Mouse (Mus musculus): Measurements from ENCODE around the gene Gm20388. TPM values are rescaled to one million over a fixed set of nuclear protein-coding genes. Genes with fewer than 3 reads are reported as not detected.

Gene Gm20388
- total RNA-seq, 1 experiment = 27.0 TPM

GRCm38 (mm10) chr8:120569123-120569522 is 658.5 kb downstream of the Gm20388 start:
- no peak overlapping the region for H3K4me3 ChIP-seq (ENCODE audit: insufficient read depth in 1 of 2, low read depth in 1 of 2, low read length in 2 of 2, poor library complexity in 1 of 2, severe bottlenecking in 1 of 2)
- no peaks in the 10 kb centered on the region for H3K9me3 ChIP-seq (ENCODE audit: control insufficient read depth, insufficient read depth, low read depth, low read length)
- TF ChIP-seq ZC3H11A (IDR thresholded peaks at IDR 0.05; ENCODE audit: borderline replicate concordance, low read depth, low read length) (no peak), HCFC1 (IDR thresholded peaks at IDR 0.05; ENCODE audit: borderline replicate concordance, insufficient read depth, low read length) (no peak), CHD2 (IDR thresholded peaks at IDR 0.05; ENCODE audit: low read depth, low read length) (no peak), MAFK (IDR thresholded peaks at IDR 0.05; ENCODE audit: insufficient read depth, low read depth, low read length) (no peak), ZNF384 (IDR thresholded peaks at IDR 0.05; ENCODE audit: low read depth, low read length) (no peak)
- peaks cover 2 to 32% of the 10 kb centered on the region in 2 experiments; a peak in 3 of 4 replicates for H3K4me1 ChIP-seq (ENCODE audit: control insufficient read depth in 2 of 2, insufficient read depth in 2 of 2, low read length in 2 of 2, poor library complexity in 1 of 2)
- no peak overlapping the region for H3K9ac ChIP-seq (ENCODE audit: insufficient read depth, low read depth, low read length, poor library complexity, severe bottlenecking)
- in situ Hi-C loops (cut with MboI; ENCODE audit: low sequenced_read_pairs in 2 of 2, unreplicated experiment in 2 of 2) = no loop called here
- H3K27ac ChIP-seq (ENCODE audit: insufficient read depth, low read depth, low read length, poor library complexity, severe bottlenecking) = no peak overlapping the region
- DNase-seq (ENCODE audit: low read depth, low spot score) = no peak
- H3K36me3 ChIP-seq (ENCODE audit: control insufficient read depth, insufficient read depth, low read length, poor library complexity, severe bottlenecking) = peaks cover 94% of the 10 kb centered on the region

DNA sequence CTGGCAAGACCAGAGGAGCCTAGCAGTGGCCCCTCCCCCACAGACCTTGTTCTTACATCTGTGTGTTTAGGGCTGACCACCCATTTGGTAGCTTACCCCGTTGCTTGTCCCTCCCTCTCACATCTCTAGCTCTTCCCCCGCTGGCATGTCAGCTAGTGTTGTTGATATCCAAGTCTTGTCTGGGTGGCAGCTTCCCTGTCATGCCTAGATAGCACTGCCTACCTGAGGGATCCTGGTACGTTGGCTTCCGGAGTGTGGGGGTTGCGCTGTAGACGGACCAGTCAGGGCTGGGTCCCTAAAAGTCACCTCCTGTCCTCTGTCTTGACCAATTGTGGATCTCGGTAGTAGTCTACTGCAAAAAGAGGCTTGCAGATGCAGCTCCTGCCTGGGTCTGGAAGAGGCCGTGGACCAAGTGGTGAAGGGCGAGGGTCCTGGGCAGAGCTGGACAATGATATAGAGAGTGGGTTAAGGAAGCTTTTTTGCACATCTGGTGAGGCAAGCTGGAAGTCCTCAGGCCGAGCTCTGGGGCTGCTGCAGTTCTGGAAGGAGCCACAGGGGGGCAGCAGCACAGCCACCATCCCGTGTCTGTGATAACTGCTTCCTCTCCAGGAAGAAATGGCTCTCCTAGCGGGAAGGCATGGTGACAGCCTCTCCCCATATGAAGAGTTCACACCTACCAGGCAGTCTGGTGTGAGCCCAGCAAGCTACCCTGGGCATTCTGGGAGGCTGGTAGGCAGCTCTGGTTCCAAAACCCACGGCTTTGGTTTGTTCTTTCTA is 659.5 kb downstream of the Gm20388 start:
- TF ChIP-seq ZNF384 (IDR thresholded peaks at IDR 0.05; ENCODE audit: low read depth, low read length) (no peak), ZC3H11A (IDR thresholded peaks at IDR 0.05; ENCODE audit: borderline replicate concordance, low read depth, low read length) (0 out of 2 replicates have a peak, but pooled peaks have one; percentile 39), CHD2 (IDR thresholded peaks at IDR 0.05; ENCODE audit: low read depth, low read length) (no peak), MAFK (IDR thresholded peaks at IDR 0.05; ENCODE audit: insufficient read depth, low read depth, low read length) (no peak), HCFC1 (IDR thresholded peaks at IDR 0.05; ENCODE audit: borderline replicate concordance, insufficient read depth, low read length) (no peak)
- DNase-seq (ENCODE audit: low read depth, low spot score) = peak; percentile 70
- Histone ChIP-seq H3K4me3 (ENCODE audit: insufficient read depth in 1 of 2, low read depth in 1 of 2, low read length in 2 of 2, poor library complexity in 1 of 2, severe bottlenecking in 1 of 2) (no peak overlapping the region), H3K36me3 (ENCODE audit: control insufficient read depth, insufficient read depth, low read length, poor library complexity, severe bottlenecking) (peaks cover 97% of the 10 kb centered on the region), H3K9me3 (ENCODE audit: control insufficient read depth, insufficient read depth, low read depth, low read length) (no peaks in the 10 kb centered on the region), H3K9ac (ENCODE audit: insufficient read depth, low read depth, low read length, poor library complexity, severe bottlenecking) (no peak overlapping the region), H3K4me1 (ENCODE audit: control insufficient read depth in 2 of 2, insufficient read depth in 2 of 2, low read length in 2 of 2, poor library complexity in 1 of 2) (peaks cover 0 to 30% of the 10 kb centered on the region in 2 experiments; a peak in 3 of 4 replicates), H3K27ac (ENCODE audit: insufficient read depth, low read depth, low read length, poor library complexity, severe bottlenecking) (no peak overlapping the region)
- in situ Hi-C loops (cut with MboI; ENCODE audit: low sequenced_read_pairs in 2 of 2, unreplicated experiment in 2 of 2) = no loop called here

DNA sequence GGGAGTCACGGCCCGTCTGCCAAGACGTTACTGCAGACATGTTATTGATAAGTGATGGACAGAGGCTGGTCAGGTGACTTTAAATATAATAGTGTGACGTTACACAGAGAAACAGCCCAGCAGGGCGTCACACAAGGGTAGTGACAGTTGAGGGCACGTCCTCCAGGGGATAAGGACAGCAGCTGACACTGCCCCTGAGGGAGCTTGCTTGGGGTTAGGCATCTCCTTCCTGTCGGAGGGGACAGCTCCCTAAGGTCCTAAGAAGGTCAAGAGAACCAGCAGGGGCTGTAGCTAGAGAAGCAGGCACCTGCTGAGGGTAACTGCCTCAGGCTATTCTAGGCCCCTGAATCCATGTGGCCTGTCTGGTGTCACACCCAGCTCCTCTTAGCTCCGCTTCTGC is 660.9 kb downstream of the Gm20388 start:
- Histone ChIP-seq H3K9me3 (ENCODE audit: control insufficient read depth, insufficient read depth, low read depth, low read length) (no peaks in the 10 kb centered on the region), H3K4me3 (ENCODE audit: insufficient read depth in 1 of 2, low read depth in 1 of 2, low read length in 2 of 2, poor library complexity in 1 of 2, severe bottlenecking in 1 of 2) (no peak overlapping the region), H3K36me3 (ENCODE audit: control insufficient read depth, insufficient read depth, low read length, poor library complexity, severe bottlenecking) (peaks cover 99% of the 10 kb centered on the region), H3K9ac (ENCODE audit: insufficient read depth, low read depth, low read length, poor library complexity, severe bottlenecking) (no peak overlapping the region), H3K4me1 (ENCODE audit: control insufficient read depth in 2 of 2, insufficient read depth in 2 of 2, low read length in 2 of 2, poor library complexity in 1 of 2) (peaks cover 0 to 26% of the 10 kb centered on the region in 2 experiments; a peak in 2 of 4 replicates), H3K27ac (ENCODE audit: insufficient read depth, low read depth, low read length, poor library complexity, severe bottlenecking) (no peak overlapping the region)
- DNase-seq (ENCODE audit: low read depth, low spot score) = no peak
- in situ Hi-C loops (cut with MboI; ENCODE audit: low sequenced_read_pairs in 2 of 2, unreplicated experiment in 2 of 2) = no loop called here
- no peak for TF ChIP-seq ZC3H11A (IDR thresholded peaks at IDR 0.05; ENCODE audit: borderline replicate concordance, low read depth, low read length)
- TF ChIP-seq MAFK (IDR thresholded peaks at IDR 0.05; ENCODE audit: insufficient read depth, low read depth, low read length) = no peak
- no peak for TF ChIP-seq ZNF384 (IDR thresholded peaks at IDR 0.05; ENCODE audit: low read depth, low read length)
- no peak for TF ChIP-seq HCFC1 (IDR thresholded peaks at IDR 0.05; ENCODE audit: borderline replicate concordance, insufficient read depth, low read length)
- no peak for TF ChIP-seq CHD2 (IDR thresholded peaks at IDR 0.05; ENCODE audit: low read depth, low read length)

- Histone ChIP-seq H3K36me3 (ENCODE audit: control insufficient read depth, insufficient read depth, low read length, poor library complexity, severe bottlenecking) (peaks cover 99% of the 10 kb centered on the region), H3K4me1 (ENCODE audit: control insufficient read depth in 2 of 2, insufficient read depth in 2 of 2, low read length in 2 of 2, poor library complexity in 1 of 2) (peaks cover 0 to 22% of the 10 kb centered on the region in 2 experiments; a peak in 2 of 4 replicates), H3K9ac (ENCODE audit: insufficient read depth, low read depth, low read length, poor library complexity, severe bottlenecking) (no peak overlapping the region), H3K9me3 (ENCODE audit: control insufficient read depth, insufficient read depth, low read depth, low read length) (no peaks in the 10 kb centered on the region), H3K27ac (ENCODE audit: insufficient read depth, low read depth, low read length, poor library complexity, severe bottlenecking) (no peak overlapping the region), H3K4me3 (ENCODE audit: insufficient read depth in 1 of 2, low read depth in 1 of 2, low read length in 2 of 2, poor library complexity in 1 of 2, severe bottlenecking in 1 of 2) (no peak overlapping the region)
- in situ Hi-C loops (cut with MboI; ENCODE audit: low sequenced_read_pairs in 2 of 2, unreplicated experiment in 2 of 2) = no loop called here
- TF ChIP-seq MAFK (IDR thresholded peaks at IDR 0.05; ENCODE audit: insufficient read depth, low read depth, low read length) (no peak), ZNF384 (IDR thresholded peaks at IDR 0.05; ENCODE audit: low read depth, low read length) (no peak), CHD2 (IDR thresholded peaks at IDR 0.05; ENCODE audit: low read depth, low read length) (no peak), ZC3H11A (IDR thresholded peaks at IDR 0.05; ENCODE audit: borderline replicate concordance, low read depth, low read length) (no peak), HCFC1 (IDR thresholded peaks at IDR 0.05; ENCODE audit: borderline replicate concordance, insufficient read depth, low read length) (no peak)
- no peak for DNase-seq (ENCODE audit: low read depth, low spot score)
Measured at GRCm38 (mm10) chr8:120572534-120572933, 661.9 kb downstream of the Gm20388 start.
